Mouse (Mus musculus): ENCODE data around the gene Itga1. TPM values are rescaled to one million over a fixed set of nuclear protein-coding genes. Genes with fewer than 3 reads are reported as not detected.
A peak's percentile ranks its signal among the peaks of the same experiment; 100 is the strongest.

Gene Itga1
- total RNA-seq (2014; rRNA removed) (4.4 and 8.2 TPM in 2 replicates), polyA plus RNA-seq (2015; fragmentation: Nextera tagmentation; extraction: Ambion mirVana) (2.6 and 3.2 TPM in 2 replicates)

- DNase-seq (peak; percentile 43), ATAC-seq (peak; percentile 50)
- Histone ChIP-seq H3K4me1 (ENCODE audit: insufficient read depth) (peaks cover 11% of the 10 kb centered on the region; the same call in 1 of the 2 replicates), H3K9ac (peak within 1 kb of the TSS; percentile 47), H3K27ac (ENCODE audit: low read depth, low read length) (no peak within 1 kb of the TSS; the same call in 1 of the 2 replicates), H3K4me3 (ENCODE audit: low read depth, low read length) (peak within 1 kb of the TSS; percentile 46), H3K4me2 (ENCODE audit: low read depth) (peak within 1 kb of the TSS; percentile 88), H3K27me3 (ENCODE audit: insufficient read depth, low read length) (0 out of 2 replicates have a peak, but pooled peaks cover 4% of the 10 kb centered on the region), H3K9me3 (ENCODE audit: low read length) (no peaks in the 10 kb centered on the region), H3K36me3 (ENCODE audit: insufficient read depth) (no peaks in the 10 kb centered on the region)
- TF ChIP-seq CTCF (IDR thresholded peaks at IDR 0.05; ENCODE audit: low read depth), result peak; percentile 23
- WGBS, result 2% methylated on average over 39 of the region's 39 CpGs
These were observed at the start of gene Itga1, which contains the start of gene Gm49395 for GRCm38 (mm10) chr13:115101355-115102191. Gene Itga1, minus strand, starts transcription at chr13:115101964. Gene Gm49395, minus strand, starts transcription at chr13:115101921.

- H3K36me3 ChIP-seq (ENCODE audit: insufficient read depth), result no peaks in the 10 kb centered on the region
- H3K9ac ChIP-seq, result no peak overlapping the region
- H3K4me2 ChIP-seq (ENCODE audit: low read depth), result no peak overlapping the region
- no peak overlapping the region for H3K27ac ChIP-seq (ENCODE audit: low read depth, low read length)
- DNase-seq, result no peak
- no peak for TF ChIP-seq CTCF (IDR thresholded peaks at IDR 0.05; ENCODE audit: low read depth)
- WGBS, result 94% methylated on average over 1 of the region's 1 CpGs
- no peak overlapping the region for H3K4me3 ChIP-seq (ENCODE audit: low read depth, low read length)
- no peaks in the 10 kb centered on the region for H3K27me3 ChIP-seq (ENCODE audit: insufficient read depth, low read length)
- H3K9me3 ChIP-seq (ENCODE audit: low read length), result no peaks in the 10 kb centered on the region
- no peaks in the 10 kb centered on the region for H3K4me1 ChIP-seq (ENCODE audit: insufficient read depth)
- no peak for ATAC-seq
These were observed 48.8 kb upstream of the Itga1 start for GRCm38 (mm10) chr13:115150602-115151001.

GRCm38 (mm10) chr13:115149849-115150248 is 48.1 kb upstream of the Itga1 start:
- WGBS, result 89% methylated on average over 6 of the region's 6 CpGs
- ATAC-seq, result no peak
- no peak overlapping the region for H3K4me2 ChIP-seq (ENCODE audit: low read depth)
- H3K9me3 ChIP-seq (ENCODE audit: low read length), result no peaks in the 10 kb centered on the region
- no peak overlapping the region for H3K9ac ChIP-seq
- no peaks in the 10 kb centered on the region for H3K36me3 ChIP-seq (ENCODE audit: insufficient read depth)
- H3K4me3 ChIP-seq (ENCODE audit: low read depth, low read length), result no peak overlapping the region
- H3K27me3 ChIP-seq (ENCODE audit: insufficient read depth, low read length), result no peaks in the 10 kb centered on the region
- DNase-seq, result no peak
- no peak for TF ChIP-seq CTCF (IDR thresholded peaks at IDR 0.05; ENCODE audit: low read depth)
- H3K27ac ChIP-seq (ENCODE audit: low read depth, low read length), result no peak overlapping the region
- no peaks in the 10 kb centered on the region for H3K4me1 ChIP-seq (ENCODE audit: insufficient read depth)

GRCm38 (mm10) chr13:115143575-115143974 is 41.8 kb upstream of the Itga1 start:
- Histone ChIP-seq H3K9me3 (ENCODE audit: low read length) (no peaks in the 10 kb centered on the region), H3K9ac (no peak overlapping the region), H3K4me1 (ENCODE audit: insufficient read depth) (no peaks in the 10 kb centered on the region), H3K36me3 (ENCODE audit: insufficient read depth) (no peaks in the 10 kb centered on the region), H3K4me3 (ENCODE audit: low read depth, low read length) (no peak overlapping the region), H3K4me2 (ENCODE audit: low read depth) (no peak overlapping the region), H3K27me3 (ENCODE audit: insufficient read depth, low read length) (no peaks in the 10 kb centered on the region), H3K27ac (ENCODE audit: low read depth, low read length) (no peak overlapping the region)
- WGBS, result 92% methylated on average over 2 of the region's 2 CpGs
- no peak for TF ChIP-seq CTCF (IDR thresholded peaks at IDR 0.05; ENCODE audit: low read depth)
- DNase-seq, result no peak
- no peak for ATAC-seq

- 91% methylated on average over 3 of the region's 3 CpGs for WGBS
- no peaks in the 10 kb centered on the region for H3K9me3 ChIP-seq (ENCODE audit: low read length)
- H3K27me3 ChIP-seq (ENCODE audit: insufficient read depth, low read length), result no peaks in the 10 kb centered on the region
- no peak overlapping the region for H3K9ac ChIP-seq
- no peaks in the 10 kb centered on the region for H3K4me1 ChIP-seq (ENCODE audit: insufficient read depth)
- H3K4me3 ChIP-seq (ENCODE audit: low read depth, low read length), result no peak overlapping the region
- no peak overlapping the region for H3K27ac ChIP-seq (ENCODE audit: low read depth, low read length)
- H3K36me3 ChIP-seq (ENCODE audit: insufficient read depth), result no peaks in the 10 kb centered on the region
- no peak for TF ChIP-seq CTCF (IDR thresholded peaks at IDR 0.05; ENCODE audit: low read depth)
- ATAC-seq, result no peak
- DNase-seq, result no peak
- H3K4me2 ChIP-seq (ENCODE audit: low read depth), result no peak overlapping the region
These were observed 40.3 kb upstream of the Itga1 start for GRCm38 (mm10) chr13:115142066-115142465.

- DNase-seq (no peak), ATAC-seq (no peak)
- no peak overlapping the region for H3K4me3 ChIP-seq (ENCODE audit: low read depth, low read length)
- no peak overlapping the region for H3K27ac ChIP-seq (ENCODE audit: low read depth, low read length)
- H3K9me3 ChIP-seq (ENCODE audit: low read length), result no peaks in the 10 kb centered on the region
- H3K9ac ChIP-seq, result no peak overlapping the region
- H3K27me3 ChIP-seq (ENCODE audit: insufficient read depth, low read length), result no peaks in the 10 kb centered on the region
- no peaks in the 10 kb centered on the region for H3K36me3 ChIP-seq (ENCODE audit: insufficient read depth)
- no peak overlapping the region for H3K4me2 ChIP-seq (ENCODE audit: low read depth)
- WGBS, result 92% methylated on average over 7 of the region's 7 CpGs
- no peak for TF ChIP-seq CTCF (IDR thresholded peaks at IDR 0.05; ENCODE audit: low read depth)
- H3K4me1 ChIP-seq (ENCODE audit: insufficient read depth), result no peaks in the 10 kb centered on the region
These were observed 36.7 kb upstream of the Itga1 start for GRCm38 (mm10) chr13:115138513-115138912.

- no peak for TF ChIP-seq CTCF (IDR thresholded peaks at IDR 0.05; ENCODE audit: low read depth)
- Histone ChIP-seq H3K4me2 (ENCODE audit: low read depth) (no peak overlapping the region), H3K36me3 (ENCODE audit: insufficient read depth) (no peaks in the 10 kb centered on the region), H3K9me3 (ENCODE audit: low read length) (no peaks in the 10 kb centered on the region), H3K9ac (no peak overlapping the region), H3K27me3 (ENCODE audit: insufficient read depth, low read length) (no peaks in the 10 kb centered on the region), H3K27ac (ENCODE audit: low read depth, low read length) (no peak overlapping the region), H3K4me1 (ENCODE audit: insufficient read depth) (no peaks in the 10 kb centered on the region), H3K4me3 (ENCODE audit: low read depth, low read length) (no peak overlapping the region)
- no peak for DNase-seq
- no peak for ATAC-seq
- 89% methylated on average over 3 of the region's 3 CpGs for WGBS
These were observed 35.0 kb upstream of the Itga1 start for GRCm38 (mm10) chr13:115136761-115137160.

All from forebrain, postnatal 0 days (tissue).